Mouse (Mus musculus): ENCODE data around the gene Eps8.

DNA sequence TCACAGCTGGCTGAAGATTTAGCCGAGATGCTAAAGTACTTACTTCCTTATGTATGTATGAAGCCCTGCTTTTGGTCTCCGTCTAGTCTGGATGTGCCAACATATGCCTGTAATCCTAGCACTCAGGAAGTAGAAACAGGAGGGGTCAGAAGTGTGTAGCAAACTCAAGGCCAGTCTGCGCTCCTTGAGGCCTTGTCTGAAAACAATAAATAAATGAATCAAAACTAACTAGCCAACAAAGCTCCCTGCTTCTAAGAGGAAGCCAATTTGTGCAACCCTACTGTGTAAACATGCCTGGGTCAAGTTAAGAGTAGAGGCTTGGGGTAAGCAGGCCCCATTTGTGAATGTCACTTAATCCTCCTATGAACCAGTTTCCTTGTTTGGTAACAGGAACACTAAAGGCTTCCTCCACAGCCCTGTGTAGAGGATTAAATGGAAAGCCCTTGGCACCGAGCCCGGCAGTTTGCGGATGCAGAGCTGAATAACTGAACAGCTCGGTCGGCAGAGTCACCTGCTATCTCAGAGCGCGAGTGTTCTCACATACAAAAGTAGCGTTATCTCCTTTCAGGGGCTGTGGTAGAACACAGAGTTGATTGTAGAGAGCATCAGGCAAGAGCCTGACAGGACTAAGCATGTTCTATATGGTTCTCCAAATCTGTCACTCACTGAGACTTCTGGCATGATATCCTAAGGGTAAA lies 183.6 kb downstream of the Eps8 start:
- TF ChIP-seq CTCF (conservative IDR thresholded peaks at IDR 0.05; ENCODE audit: insufficient read depth, insufficient read length, low read depth, low read length) (no peak), POLR2A (IDR thresholded peaks at IDR 0.05; ENCODE audit: low read depth, low read length) (no peak)
